Mouse (Mus musculus): Measurements from ENCODE around the gene Nr1h2. TPM values are rescaled to one million over a fixed set of nuclear protein-coding genes. Genes with fewer than 3 reads are reported as not detected.
A peak's percentile ranks its signal among the peaks of the same experiment; 100 is the strongest.

Nr1h2 gene
- 64.3 and 73.5 TPM in 2 replicates for polyA plus RNA-seq (2015; fragmentation: Nextera tagmentation; extraction: Ambion mirVana)

DNA sequence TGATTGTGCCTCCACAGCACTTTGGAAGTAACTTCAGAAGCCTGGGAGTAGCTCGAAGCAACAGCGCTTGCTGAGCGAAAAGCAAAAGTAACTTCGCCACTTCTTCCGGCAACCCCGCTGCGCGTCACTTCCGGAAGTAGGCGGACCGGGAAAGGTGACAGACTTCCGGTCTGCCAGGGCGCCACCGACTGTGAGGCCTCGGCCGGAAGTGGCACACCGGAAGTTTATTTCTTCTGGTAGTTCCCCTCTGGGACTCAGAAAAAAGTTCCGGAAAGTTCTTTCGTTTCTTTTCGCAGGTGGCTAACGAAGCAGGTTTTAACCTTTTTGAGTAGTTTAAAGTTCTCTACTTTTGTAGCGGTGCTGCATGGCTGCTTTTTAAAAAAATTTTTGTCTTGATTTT, at the start of gene Nr1h2:
Nr1h2 (minus strand) TSS at position 126 of the 400 bp plus-strand sequence.
- Histone ChIP-seq H3K36me3 (ENCODE audit: control insufficient read depth, insufficient read depth) (peaks cover 28% of the 10 kb centered on the region), H3K4me3 (ENCODE audit: low read length) (peak within 1 kb of the TSS; percentile 78), H3K27me3 (ENCODE audit: control insufficient read depth, insufficient read depth, low read length) (peaks cover 9% of the 10 kb centered on the region), H3K4me2 (ENCODE audit: low read depth, low read length) (peak within 1 kb of the TSS; percentile 79), H3K27ac (ENCODE audit: low read length) (peak within 1 kb of the TSS; percentile 92), H3K4me1 (ENCODE audit: control insufficient read depth, insufficient read depth, low read length) (peaks cover 7% of the 10 kb centered on the region), H3K9ac (ENCODE audit: low read length) (peak within 1 kb of the TSS; percentile 75), H3K9me3 (replicated peaks; ENCODE audit: control insufficient read depth, low read length) (no peaks in the 10 kb centered on the region)
- peak; percentile 83 for ATAC-seq (replicated peaks; ENCODE audit: extremely low read depth, insufficient read depth, low FRiP score)
- under 1% methylated on average over 22 of the region's 22 CpGs for WGBS

GRCm38 (mm10) chr7:44603186-44603855, 49.6 kb upstream of the Nr1h2 start:
- no peak overlapping the region for H3K4me3 ChIP-seq (ENCODE audit: low read length)
- 4% methylated on average over 20 of the region's 20 CpGs for WGBS

GRCm38 (mm10) chr7:44602443-44602842, 48.7 kb upstream of the Nr1h2 start:
- H3K9ac ChIP-seq (ENCODE audit: low read length) = no peak overlapping the region
- H3K4me3 ChIP-seq (ENCODE audit: low read length) = no peak overlapping the region
- H3K4me2 ChIP-seq (ENCODE audit: low read depth, low read length) = no peak overlapping the region
- H3K4me1 ChIP-seq (ENCODE audit: control insufficient read depth, insufficient read depth, low read length) = 0 out of 2 replicates have a peak, but pooled peaks cover 2% of the 10 kb centered on the region
- no peaks in the 10 kb centered on the region for H3K9me3 ChIP-seq (replicated peaks; ENCODE audit: control insufficient read depth, low read length)
- ATAC-seq (replicated peaks; ENCODE audit: extremely low read depth, insufficient read depth, low FRiP score) = no peak
- H3K27me3 ChIP-seq (ENCODE audit: control insufficient read depth, insufficient read depth, low read length) = peaks cover 72% of the 10 kb centered on the region
- no peaks in the 10 kb centered on the region for H3K36me3 ChIP-seq (ENCODE audit: control insufficient read depth, insufficient read depth)
- 10% methylated on average over 11 of the region's 11 CpGs for WGBS
- H3K27ac ChIP-seq (ENCODE audit: low read length) = no peak overlapping the region

More at GRCm38 (mm10) chr7:44603186-44603855, 49.6 kb upstream of the Nr1h2 start:
- H3K9me3 ChIP-seq (replicated peaks; ENCODE audit: control insufficient read depth, low read length) = 0 out of 2 replicates have a peak, but pooled peaks cover 5% of the 10 kb centered on the region
- ATAC-seq (replicated peaks; ENCODE audit: extremely low read depth, insufficient read depth, low FRiP score) = no peak
- no peak overlapping the region for H3K9ac ChIP-seq (ENCODE audit: low read length)
- H3K27me3 ChIP-seq (ENCODE audit: control insufficient read depth, insufficient read depth, low read length) = peaks cover 72% of the 10 kb centered on the region
- no peak overlapping the region for H3K27ac ChIP-seq (ENCODE audit: low read length)
- H3K4me2 ChIP-seq (ENCODE audit: low read depth, low read length) = no peak overlapping the region
- H3K36me3 ChIP-seq (ENCODE audit: control insufficient read depth, insufficient read depth) = no peaks in the 10 kb centered on the region
- H3K4me1 ChIP-seq (ENCODE audit: control insufficient read depth, insufficient read depth, low read length) = 0 out of 2 replicates have a peak, but pooled peaks cover 2% of the 10 kb centered on the region

DNA sequence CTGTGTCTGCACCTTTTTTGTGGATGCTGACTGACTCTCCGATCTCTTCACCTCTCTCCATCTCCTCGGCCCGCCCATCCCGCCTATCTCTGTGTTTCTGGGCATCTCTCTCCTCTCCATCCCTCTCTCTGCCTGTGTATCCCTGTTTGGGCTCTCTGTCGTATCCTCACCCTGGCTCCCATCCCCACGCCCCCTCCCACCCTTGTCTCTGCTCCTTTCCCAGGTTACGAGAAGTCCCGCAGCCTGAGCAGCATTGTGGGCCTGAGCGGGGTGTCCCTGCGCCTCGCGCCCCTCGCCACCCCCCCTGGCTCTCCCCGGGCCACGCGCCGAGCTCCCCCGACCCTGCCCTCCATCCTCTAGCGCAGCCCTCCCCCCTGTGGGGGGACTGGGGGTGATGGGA, 47.9 kb upstream of the Nr1h2 start:
- Histone ChIP-seq H3K4me1 (ENCODE audit: control insufficient read depth, insufficient read depth, low read length) (0 out of 2 replicates have a peak, but pooled peaks cover 2% of the 10 kb centered on the region), H3K36me3 (ENCODE audit: control insufficient read depth, insufficient read depth) (no peaks in the 10 kb centered on the region), H3K4me3 (ENCODE audit: low read length) (no peak overlapping the region), H3K27me3 (ENCODE audit: control insufficient read depth, insufficient read depth, low read length) (peaks cover 66% of the 10 kb centered on the region), H3K27ac (ENCODE audit: low read length) (no peak overlapping the region), H3K9me3 (replicated peaks; ENCODE audit: control insufficient read depth, low read length) (no peaks in the 10 kb centered on the region), H3K9ac (ENCODE audit: low read length) (no peak overlapping the region), H3K4me2 (ENCODE audit: low read depth, low read length) (no peak overlapping the region)
- WGBS = 19% methylated on average over 19 of the region's 19 CpGs
- ATAC-seq (replicated peaks; ENCODE audit: extremely low read depth, insufficient read depth, low FRiP score) = no peak

DNA sequence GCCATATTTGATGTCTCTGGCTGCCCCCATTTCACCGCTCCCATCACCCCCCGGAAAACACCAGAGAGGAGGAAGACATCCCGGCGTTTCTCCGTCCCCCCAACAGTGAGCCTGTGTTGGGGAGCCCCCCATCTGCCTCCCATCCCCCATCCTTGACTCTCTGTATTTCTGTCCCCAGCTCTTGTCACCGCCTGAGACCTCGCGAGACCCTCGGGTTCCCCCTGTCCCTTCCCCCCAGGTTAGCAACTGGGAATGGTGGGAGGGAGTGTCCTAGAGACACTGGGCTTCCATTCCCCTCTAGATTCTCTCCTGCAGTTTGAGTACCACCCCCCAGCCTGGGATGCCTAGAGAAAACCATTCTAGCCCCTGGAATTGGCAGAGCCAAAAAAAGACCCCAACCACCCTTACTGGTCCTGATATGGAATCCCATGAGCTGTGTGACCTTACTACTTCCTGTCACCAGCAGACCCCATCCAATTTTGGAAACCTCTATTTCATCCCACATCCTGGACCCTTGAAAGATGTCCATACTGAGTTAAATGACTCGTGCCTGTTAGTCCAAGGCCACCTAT, 47.0 kb upstream of the Nr1h2 start:
- ATAC-seq (replicated peaks; ENCODE audit: extremely low read depth, insufficient read depth, low FRiP score) = no peak
- WGBS = 74% methylated on average over 10 of the region's 10 CpGs
- H3K27me3 ChIP-seq (ENCODE audit: control insufficient read depth, insufficient read depth, low read length) = peaks cover 57% of the 10 kb centered on the region

GRCm38 (mm10) chr7:44598336-44598735, 44.6 kb upstream of the Nr1h2 start:
- ATAC-seq (replicated peaks; ENCODE audit: extremely low read depth, insufficient read depth, low FRiP score) = no peak
- Histone ChIP-seq H3K27ac (ENCODE audit: low read length) (no peak overlapping the region), H3K4me2 (ENCODE audit: low read depth, low read length) (no peak overlapping the region), H3K9ac (ENCODE audit: low read length) (no peak overlapping the region), H3K27me3 (ENCODE audit: control insufficient read depth, insufficient read depth, low read length) (peaks cover 45% of the 10 kb centered on the region), H3K36me3 (ENCODE audit: control insufficient read depth, insufficient read depth) (no peaks in the 10 kb centered on the region), H3K9me3 (replicated peaks; ENCODE audit: control insufficient read depth, low read length) (no peaks in the 10 kb centered on the region), H3K4me3 (ENCODE audit: low read length) (no peak overlapping the region), H3K4me1 (ENCODE audit: control insufficient read depth, insufficient read depth, low read length) (no peaks in the 10 kb centered on the region)
- 81% methylated on average over 11 of the region's 12 CpGs for WGBS

More for the DNA sequence above, 47.0 kb upstream of the Nr1h2 start:
- H3K9ac ChIP-seq (ENCODE audit: low read length) = no peak overlapping the region
- H3K4me1 ChIP-seq (ENCODE audit: control insufficient read depth, insufficient read depth, low read length) = 0 out of 2 replicates have a peak, but pooled peaks cover 2% of the 10 kb centered on the region
- H3K36me3 ChIP-seq (ENCODE audit: control insufficient read depth, insufficient read depth) = no peaks in the 10 kb centered on the region
- H3K4me2 ChIP-seq (ENCODE audit: low read depth, low read length) = no peak overlapping the region
- no peaks in the 10 kb centered on the region for H3K9me3 ChIP-seq (replicated peaks; ENCODE audit: control insufficient read depth, low read length)
- H3K27ac ChIP-seq (ENCODE audit: low read length) = no peak overlapping the region
- no peak overlapping the region for H3K4me3 ChIP-seq (ENCODE audit: low read length)

DNA sequence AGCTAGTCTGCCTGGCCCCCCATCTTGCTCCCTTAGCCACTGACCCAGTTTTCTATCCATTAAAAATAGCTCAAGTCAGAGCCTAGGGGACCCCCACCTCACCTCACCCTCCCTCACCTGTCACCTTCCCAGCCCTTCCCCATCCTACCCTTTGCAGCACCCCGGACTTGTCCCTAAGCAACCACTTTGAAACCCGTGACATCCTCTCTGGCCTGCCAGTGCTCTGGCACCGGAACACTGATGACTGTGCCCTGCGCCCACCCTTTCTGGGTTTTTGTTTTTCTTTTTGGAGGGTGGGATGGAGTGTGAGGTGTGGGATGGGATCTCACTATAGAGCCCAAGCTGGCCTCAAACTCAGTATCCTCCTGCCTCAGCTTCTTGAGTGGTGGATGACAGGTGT, 43.9 kb upstream of the Nr1h2 start:
- Histone ChIP-seq H3K27ac (ENCODE audit: low read length) (no peak overlapping the region), H3K9ac (ENCODE audit: low read length) (no peak overlapping the region), H3K36me3 (ENCODE audit: control insufficient read depth, insufficient read depth) (no peaks in the 10 kb centered on the region), H3K9me3 (replicated peaks; ENCODE audit: control insufficient read depth, low read length) (no peaks in the 10 kb centered on the region), H3K4me3 (ENCODE audit: low read length) (no peak overlapping the region), H3K4me2 (ENCODE audit: low read depth, low read length) (no peak overlapping the region), H3K4me1 (ENCODE audit: control insufficient read depth, insufficient read depth, low read length) (no peaks in the 10 kb centered on the region), H3K27me3 (ENCODE audit: control insufficient read depth, insufficient read depth, low read length) (peaks cover 45% of the 10 kb centered on the region)
- no peak for ATAC-seq (replicated peaks; ENCODE audit: extremely low read depth, insufficient read depth, low FRiP score)
- 83% methylated on average over 4 of the region's 4 CpGs for WGBS

DNA sequence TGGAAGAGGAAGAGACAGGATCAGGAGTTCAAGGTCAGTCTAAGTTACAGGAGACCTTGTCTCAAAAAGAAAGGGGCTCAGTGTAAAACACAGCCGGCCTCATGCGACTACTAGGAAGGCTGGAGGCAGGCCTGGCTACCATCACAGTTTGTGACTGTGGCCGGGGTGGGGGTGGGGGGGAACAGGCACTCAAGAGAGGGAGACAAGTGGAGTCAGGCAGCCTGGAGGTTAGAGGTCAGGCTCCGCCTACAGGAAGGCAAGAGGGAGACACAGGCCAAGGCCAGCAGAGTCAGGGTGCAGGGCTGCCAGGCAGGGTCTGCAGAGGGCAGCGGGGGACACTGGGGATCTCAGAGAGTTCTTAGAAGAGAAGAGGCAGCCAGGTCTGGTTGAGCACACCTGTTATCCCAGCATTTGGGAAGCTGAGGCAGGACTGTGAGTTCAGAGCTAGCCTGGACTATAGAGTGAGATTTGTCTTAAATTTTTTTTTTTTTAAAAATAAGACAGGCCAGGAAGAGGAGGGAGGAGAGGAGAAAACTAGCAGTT, 43.3 kb upstream of the Nr1h2 start:
- Histone ChIP-seq H3K4me2 (ENCODE audit: low read depth, low read length) (no peak overlapping the region), H3K36me3 (ENCODE audit: control insufficient read depth, insufficient read depth) (no peaks in the 10 kb centered on the region), H3K9me3 (replicated peaks; ENCODE audit: control insufficient read depth, low read length) (no peaks in the 10 kb centered on the region), H3K4me1 (ENCODE audit: control insufficient read depth, insufficient read depth, low read length) (no peaks in the 10 kb centered on the region), H3K4me3 (ENCODE audit: low read length) (no peak overlapping the region), H3K27ac (ENCODE audit: low read length) (no peak overlapping the region), H3K27me3 (ENCODE audit: control insufficient read depth, insufficient read depth, low read length) (peaks cover 45% of the 10 kb centered on the region), H3K9ac (ENCODE audit: low read length) (no peak overlapping the region)
- WGBS = 50% methylated on average over 5 of the region's 5 CpGs
- ATAC-seq (replicated peaks; ENCODE audit: extremely low read depth, insufficient read depth, low FRiP score) = no peak

- WGBS = 89% methylated on average over 6 of the region's 6 CpGs
- no peak for ATAC-seq (replicated peaks; ENCODE audit: extremely low read depth, insufficient read depth, low FRiP score)
These were observed 42.3 kb upstream of the Nr1h2 start for GRCm38 (mm10) chr7:44596051-44596450.

More at GRCm38 (mm10) chr7:44596051-44596450, 42.3 kb upstream of the Nr1h2 start:
- H3K36me3 ChIP-seq (ENCODE audit: control insufficient read depth, insufficient read depth) = no peaks in the 10 kb centered on the region
- H3K9ac ChIP-seq (ENCODE audit: low read length) = no peak overlapping the region
- no peak overlapping the region for H3K27ac ChIP-seq (ENCODE audit: low read length)
- H3K4me1 ChIP-seq (ENCODE audit: control insufficient read depth, insufficient read depth, low read length) = peaks cover 2% of the 10 kb centered on the region
- H3K9me3 ChIP-seq (replicated peaks; ENCODE audit: control insufficient read depth, low read length) = no peaks in the 10 kb centered on the region
- H3K4me3 ChIP-seq (ENCODE audit: low read length) = no peak overlapping the region
- peaks cover 44% of the 10 kb centered on the region for H3K27me3 ChIP-seq (ENCODE audit: control insufficient read depth, insufficient read depth, low read length)
- no peak overlapping the region for H3K4me2 ChIP-seq (ENCODE audit: low read depth, low read length)

All from heart, embryonic 16.5 days (tissue).